Mouse (Mus musculus) thymus, adult 2 months (tissue): Measurements from ENCODE around the gene Tmem132c. TPM values are rescaled to one million over a fixed set of nuclear protein-coding genes. Genes with fewer than 3 reads are reported as not detected.

Experiments
- DNase-seq: peaks from one replicate; pipeline ENCODE4 v3.0.0; 2021
- H3K27ac ChIP-seq: fragments of 200-500 bp; 2 replicates; pipeline ENCODE4 v1.5.1; 2012; ENCODE audit warnings: low read length, control low read depth; ENCODE audit not compliant: control insufficient read depth, insufficient read depth
- H3K27me3 ChIP-seq: fragments of 200-500 bp; 2 replicates; pipeline ENCODE4 v1.6.1; 2012; ENCODE audit warnings: mild to moderate bottlenecking, low read length, moderate library complexity, mixed read lengths; ENCODE audit not compliant: control insufficient read depth, insufficient read depth
- H3K36me3 ChIP-seq: fragments of 200-500 bp; 2 replicates; pipeline ENCODE4 v1.6.1; 2012; ENCODE audit warnings: mild to moderate bottlenecking, low read length, moderate library complexity; ENCODE audit not compliant: control insufficient read depth, insufficient read depth
- H3K4me1 ChIP-seq: fragments of 200-500 bp; replicated peaks from 2 replicates; pipeline ENCODE4 v1.6.1; 2012; ENCODE audit warnings: low read length; ENCODE audit not compliant: control insufficient read depth, insufficient read depth
- H3K4me3 ChIP-seq: fragments of 200-500 bp; 2 replicates; pipeline ENCODE4 v1.5.1; 2012; ENCODE audit warnings: mild to moderate bottlenecking, low read length, control low read depth, moderate library complexity; ENCODE audit not compliant: control insufficient read depth, insufficient read depth
- CTCF ChIP-seq: fragments of 200-500 bp; IDR thresholded peaks from 2 replicates; pipeline ENCODE4 v1.5.1; 2012; ENCODE audit warnings: mild to moderate bottlenecking, control low read depth, low read length, moderate library complexity, borderline replicate concordance; ENCODE audit not compliant: control insufficient read depth, poor library complexity, insufficient read depth; ENCODE audit errors: extremely low read depth
- POLR2A ChIP-seq: fragments of 200-500 bp; IDR thresholded peaks from 2 replicates; pipeline ENCODE4 v1.6.1; 2012; ENCODE audit warnings: mild to moderate bottlenecking, low read length, control low read depth, moderate library complexity; ENCODE audit not compliant: control insufficient read depth, poor library complexity, insufficient read depth; ENCODE audit errors: extremely low read depth
- WGBS: fragments of 180-500 bp; shearing (Covaris S2); methylation state at CpG from one replicate; pipeline ENCODE4 v1.1.7; 2018; 5-methylcytosine and 5-hydroxymethylcytosine counted together
- polyA plus RNA-seq: library from polyadenylated mRNA; depleted of rRNA; stranded (reverse); fragments of >200 nt; gene quantifications from 2 replicates; pipeline ENCODE4 v1.2.3, GENCODE M21; 2012

The Tmem132c gene
- polyA plus RNA-seq, 1 experiment: 1.5 TPM

DNA sequence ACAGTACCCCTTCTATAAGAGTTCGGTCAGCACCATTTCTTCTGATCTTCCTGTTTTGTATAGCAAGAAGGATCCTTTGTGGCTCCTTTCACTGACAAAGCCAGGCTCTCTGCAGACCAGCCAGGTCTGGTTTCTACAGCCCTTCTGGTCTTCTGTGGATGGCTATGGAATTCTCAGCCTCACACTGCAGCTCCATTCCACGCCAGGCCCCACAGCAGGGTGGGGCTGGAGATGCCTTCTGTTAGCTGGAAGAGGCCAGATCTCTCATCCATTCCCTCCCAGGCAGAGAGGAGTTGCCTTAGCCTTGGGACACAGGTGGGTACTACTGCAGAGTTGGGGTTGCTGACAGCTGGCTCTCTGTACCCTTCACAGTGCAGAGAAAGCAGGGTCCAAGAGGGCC lies 72.0 kb downstream of the Tmem132c start:
- TF ChIP-seq CTCF (no peak), POLR2A (no peak)
- Histone ChIP-seq H3K4me1 (no peaks in the 10 kb centered on the region), H3K36me3 (no peaks in the 10 kb centered on the region), H3K4me3 (no peak overlapping the region), H3K27ac (no peak overlapping the region), H3K27me3 (no peaks in the 10 kb centered on the region)
- no peak for DNase-seq
- WGBS: 85% methylated on average over 2 of the region's 2 CpGs

DNA sequence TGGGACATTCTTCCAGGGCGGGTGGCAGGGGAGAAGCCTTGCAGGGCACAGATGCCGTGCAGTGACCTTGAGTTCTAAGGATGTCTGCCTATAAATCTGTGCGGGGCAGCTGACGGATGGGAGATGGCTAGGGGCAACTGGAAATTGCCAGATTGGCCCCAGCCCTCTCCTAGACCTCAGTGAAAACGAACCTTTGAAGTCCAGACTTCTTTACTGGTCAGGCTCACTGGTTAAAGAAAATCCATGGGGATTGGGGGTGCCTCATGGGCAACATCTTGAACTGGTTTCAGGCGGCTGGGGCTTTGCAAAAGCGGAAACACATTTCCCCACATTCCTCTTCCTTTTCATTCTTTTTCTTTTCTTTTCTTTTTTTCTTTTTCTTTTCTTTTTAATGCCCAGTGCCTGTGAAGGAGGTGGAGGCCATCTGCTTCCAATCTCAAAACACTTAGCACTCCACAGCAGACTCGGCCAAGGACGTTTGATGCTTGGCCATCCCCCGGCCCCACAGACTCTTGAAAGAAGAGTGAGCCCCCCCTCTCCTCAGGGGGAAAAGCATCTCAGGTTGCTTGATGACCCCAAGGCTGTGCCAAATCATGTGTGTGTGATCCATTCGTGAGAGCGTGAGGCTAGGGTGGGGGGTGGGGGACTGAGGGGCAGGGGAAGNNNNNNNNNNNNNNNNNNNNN lies 77.6 kb downstream of the Tmem132c start:
- DNase-seq: no peak
- WGBS: 83% methylated on average over 12 of the region's 12 CpGs
- no peaks in the 10 kb centered on the region for H3K36me3 ChIP-seq
- no peak overlapping the region for H3K27ac ChIP-seq
- H3K4me1 ChIP-seq: no peaks in the 10 kb centered on the region
- TF ChIP-seq POLR2A (no peak), CTCF (no peak)
- H3K4me3 ChIP-seq: no peak overlapping the region
- H3K27me3 ChIP-seq: no peaks in the 10 kb centered on the region

DNA sequence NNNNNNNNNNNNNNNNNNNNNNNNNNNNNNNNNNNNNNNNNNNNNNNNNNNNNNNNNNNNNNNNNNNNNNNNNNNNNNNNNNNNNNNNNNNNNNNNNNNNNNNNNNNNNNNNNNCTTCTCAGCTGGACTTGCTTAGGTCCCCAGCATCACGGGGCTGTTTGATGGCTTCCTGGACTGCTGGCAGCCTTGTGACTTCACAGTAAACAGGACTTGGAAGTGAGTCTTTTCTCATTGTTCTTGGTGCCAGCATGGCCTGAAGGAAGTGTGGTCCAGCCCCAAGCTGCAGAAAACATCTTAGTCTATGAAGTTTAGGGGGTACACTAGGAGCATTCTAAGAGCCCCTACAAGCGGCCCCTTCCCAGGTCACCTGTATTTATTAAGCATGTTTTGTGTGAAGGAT lies 83.0 kb downstream of the Tmem132c start:
- DNase-seq: no peak
- no peak for TF ChIP-seq POLR2A
- no peak for TF ChIP-seq CTCF
- Histone ChIP-seq H3K27ac (no peak overlapping the region), H3K36me3 (no peaks in the 10 kb centered on the region), H3K4me1 (no peaks in the 10 kb centered on the region), H3K27me3 (no peaks in the 10 kb centered on the region), H3K4me3 (no peak overlapping the region)
- WGBS: 73% methylated on average over 2 of the region's 2 CpGs

DNA sequence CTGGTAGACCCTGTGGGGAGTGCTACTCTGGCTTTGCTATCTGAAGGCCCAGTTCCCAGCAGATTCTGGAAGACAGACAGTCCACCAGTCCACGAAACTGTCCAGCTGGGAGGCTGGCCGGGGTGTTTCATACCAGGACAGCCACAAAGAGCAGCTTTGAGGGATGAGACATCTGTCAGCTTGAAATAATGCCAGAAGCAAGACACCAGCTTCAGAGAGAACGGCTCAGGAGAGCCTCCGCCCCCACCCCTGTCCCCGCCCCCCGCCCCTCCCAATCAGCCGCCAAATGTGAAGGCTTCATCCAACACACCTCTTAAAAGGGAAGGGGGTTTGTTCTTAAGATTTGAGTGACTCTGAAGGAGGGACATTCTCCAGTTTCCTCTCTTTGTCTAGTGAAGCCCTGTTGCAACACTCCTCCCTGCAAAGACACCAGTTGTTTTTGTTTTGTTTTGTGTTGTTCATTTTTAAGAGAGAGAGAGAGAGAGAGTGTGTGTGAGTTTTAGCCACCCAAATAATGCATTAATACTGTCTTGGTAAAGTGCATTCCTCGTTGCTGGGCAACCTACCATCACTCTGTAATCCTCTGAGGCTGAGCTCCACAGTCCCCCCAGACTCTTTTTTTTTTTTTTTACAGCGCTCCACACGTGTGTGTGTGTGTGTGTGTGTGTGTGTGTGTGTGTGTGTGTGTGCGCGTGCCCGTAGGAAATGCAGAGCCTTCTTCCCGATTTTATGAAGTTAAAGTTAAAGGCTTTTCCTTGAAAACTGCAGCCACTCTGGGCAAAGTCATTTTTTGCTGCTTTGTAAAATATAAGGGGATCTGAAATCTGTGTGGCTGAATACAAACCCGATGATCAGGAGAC lies 94.7 kb downstream of the Tmem132c start:
- TF ChIP-seq CTCF: no peak
- TF ChIP-seq POLR2A: no peak
- Histone ChIP-seq H3K27ac (no peak overlapping the region), H3K4me3 (no peak overlapping the region), H3K4me1 (no peaks in the 10 kb centered on the region), H3K36me3 (no peaks in the 10 kb centered on the region), H3K27me3 (no peaks in the 10 kb centered on the region)
- no peak for DNase-seq
- WGBS: 32% methylated on average over 15 of the region's 15 CpGs

DNA sequence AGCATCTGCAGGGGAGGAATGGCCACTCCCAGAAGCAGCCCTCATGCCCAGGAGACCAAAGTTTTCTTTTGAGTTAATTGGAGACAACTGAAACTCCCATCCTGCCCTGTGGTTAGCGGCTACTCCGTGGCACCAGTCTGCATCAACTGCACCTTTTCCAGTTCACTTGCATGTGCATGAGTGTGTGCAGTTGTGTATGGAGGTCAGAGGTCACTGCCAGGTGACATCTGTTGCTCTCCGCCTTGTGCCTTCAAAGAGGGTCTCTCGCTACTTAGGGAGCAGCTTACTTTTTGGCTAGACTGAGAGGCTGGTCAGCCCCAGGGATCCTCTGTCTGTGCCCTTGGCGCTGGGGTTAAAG lies 95.3 kb downstream of the Tmem132c start:
- Histone ChIP-seq H3K27me3 (no peaks in the 10 kb centered on the region), H3K4me3 (no peak overlapping the region), H3K36me3 (no peaks in the 10 kb centered on the region), H3K27ac (no peak overlapping the region), H3K4me1 (no peaks in the 10 kb centered on the region)
- WGBS: 73% methylated on average over 5 of the region's 5 CpGs
- DNase-seq: no peak
- TF ChIP-seq CTCF (no peak), POLR2A (no peak)

DNA sequence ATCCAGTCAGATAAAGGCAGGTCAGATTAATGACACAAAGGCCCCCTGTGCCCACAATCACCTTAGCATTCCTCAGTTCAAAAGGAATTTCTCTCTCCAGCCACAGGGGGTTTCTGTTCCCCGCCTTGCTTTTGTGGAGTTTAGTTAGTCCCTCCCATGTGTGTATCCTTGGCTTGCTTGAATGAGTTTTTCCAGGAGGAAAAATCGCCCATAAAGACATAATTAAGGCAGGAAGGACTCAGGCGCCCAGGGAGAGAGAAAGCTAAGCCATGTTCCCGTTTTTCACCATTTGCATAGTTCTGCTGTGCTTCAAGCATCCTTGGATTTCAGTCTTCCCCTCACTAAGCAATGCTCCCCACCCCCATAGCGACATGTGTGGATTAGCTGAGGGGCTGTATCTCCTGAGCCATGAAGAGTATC lies 97.4 kb downstream of the Tmem132c start:
- no peak overlapping the region for H3K27ac ChIP-seq
- 69% methylated on average over 5 of the region's 5 CpGs for WGBS
- no peak for DNase-seq

More for the DNA sequence above, 97.4 kb downstream of the Tmem132c start:
- H3K27me3 ChIP-seq: no peaks in the 10 kb centered on the region
- TF ChIP-seq POLR2A (no peak), CTCF (no peak)
- no peak overlapping the region for H3K4me3 ChIP-seq
- H3K36me3 ChIP-seq: no peaks in the 10 kb centered on the region
- no peaks in the 10 kb centered on the region for H3K4me1 ChIP-seq
